Mouse (Mus musculus) cerebellum, adult 11 months (tissue): Measurements from ENCODE around the gene Olfr366.
"Not testable (repeated sequence)": the region's sequence is repeated elsewhere in the genome, so short reads cannot be mapped to it uniquely, and the experiment has no call there.

Experiments used
- DNase-seq: peaks from one replicate; pipeline ENCODE4 v3.0.0; 2022

Gene Olfr366

DNA sequence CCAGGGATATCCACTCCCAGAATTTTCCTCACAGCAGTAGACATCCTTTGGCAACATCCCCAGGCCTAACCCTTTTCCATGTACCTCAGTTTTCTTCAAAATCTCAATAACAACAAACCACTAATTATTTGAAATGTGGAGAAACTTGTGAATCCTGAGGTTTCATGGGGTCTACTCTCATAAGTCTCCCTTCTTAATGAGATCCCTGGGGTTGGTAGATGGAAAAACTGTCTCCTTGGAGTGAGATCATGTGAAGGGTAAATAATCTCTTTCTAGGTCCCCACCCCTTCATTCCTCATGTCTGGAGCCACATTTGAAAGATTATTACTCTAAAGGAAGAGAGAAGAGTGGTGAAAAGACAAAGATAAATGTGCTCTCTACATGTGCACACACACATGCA lies at the start of gene Olfr366:
Gene Olfr366 (plus strand): TSS at position 301 of the 400 bp plus-strand sequence.
- no peak for DNase-seq

DNA sequence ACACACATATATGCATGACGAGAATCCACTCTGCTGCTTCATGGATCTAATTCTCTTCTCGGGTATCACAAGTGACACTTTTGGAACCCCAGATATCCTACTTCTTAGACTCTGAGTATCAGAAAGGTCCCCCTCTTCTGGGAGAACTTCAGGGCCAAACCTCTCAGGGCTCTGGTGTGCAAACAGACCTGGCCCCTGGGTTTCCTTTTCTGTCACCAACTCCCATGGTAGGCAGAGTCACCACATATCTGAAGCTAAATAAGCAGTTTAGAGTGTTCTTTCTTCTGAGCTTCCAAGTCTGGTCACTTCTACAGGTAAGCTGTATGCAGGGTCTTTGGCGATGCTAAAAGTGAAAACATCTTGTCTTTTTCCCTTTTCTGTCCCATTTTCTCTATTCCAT lies 23.5 kb upstream of the Olfr366 start, which contains the start of gene Olfr365:
Gene Olfr365 (plus strand): TSS at position 301 of the 400 bp plus-strand sequence.
- no peak for DNase-seq

DNA sequence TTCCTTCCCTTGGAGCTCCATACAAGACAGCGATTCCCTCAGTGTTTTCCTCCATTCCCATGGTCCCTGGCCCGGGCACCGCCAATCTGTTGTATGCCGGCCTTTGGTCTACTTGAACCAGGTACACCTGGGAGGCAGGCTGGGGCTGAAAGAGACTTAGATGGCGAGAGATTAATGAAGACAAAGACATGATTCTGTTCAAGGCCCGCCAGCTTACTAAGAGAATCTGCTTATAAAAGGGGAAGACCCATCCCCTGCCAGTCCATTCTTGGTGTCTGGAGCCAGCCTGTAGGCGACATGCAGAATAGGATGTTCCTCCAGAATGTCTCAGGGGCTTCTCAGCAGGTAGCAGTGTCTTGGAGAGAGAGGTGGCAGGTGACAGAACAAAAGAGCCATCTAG lies 50.4 kb downstream of the Olfr366 start:
- DNase-seq: not testable (repeated sequence)
